Mouse (Mus musculus): ENCODE data around the gene Mc3r. TPM values are rescaled to one million over a fixed set of nuclear protein-coding genes. Genes with fewer than 3 reads are reported as not detected.

Mc3r gene
- polyA plus RNA-seq, 1 experiment from 2014 or later: not detected

DNA sequence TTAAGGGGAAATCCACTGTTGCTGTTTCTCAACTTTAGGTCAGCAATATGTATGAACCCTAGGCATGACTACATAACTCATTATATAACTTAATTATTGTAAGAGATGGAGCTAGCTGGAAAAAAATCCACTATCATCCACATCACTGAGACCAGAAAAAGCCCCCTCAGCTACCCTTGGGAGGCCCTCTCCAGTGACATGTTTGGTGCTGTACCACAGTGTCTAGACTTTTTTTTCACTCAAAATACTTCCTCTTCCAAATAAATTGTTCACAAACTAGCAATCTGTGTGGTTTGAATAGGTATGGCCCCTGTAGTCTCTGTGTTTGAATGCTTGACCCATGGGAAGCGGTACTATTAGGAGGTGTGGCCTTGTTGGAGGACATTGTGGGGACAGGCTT, 39.4 kb downstream of the Mc3r start:
- DNase-seq (ENCODE audit: low spot score) (no peak), ATAC-seq (replicated peaks; ENCODE audit: low FRiP score, low TSS enrichment, low read depth) (no peak)
- H3K9me3 ChIP-seq (ENCODE audit: control insufficient read depth, low read length): no peaks in the 10 kb centered on the region
- H3K27ac ChIP-seq (ENCODE audit: low read depth): no peak overlapping the region
- no peaks in the 10 kb centered on the region for H3K27me3 ChIP-seq (replicated peaks; ENCODE audit: control insufficient read depth, insufficient read depth, low read length)
- WGBS: 87% methylated on average over 1 of the region's 1 CpGs
- no peaks in the 10 kb centered on the region for H3K4me1 ChIP-seq (replicated peaks; ENCODE audit: control insufficient read depth, insufficient read depth, low read length)
- no peak overlapping the region for H3K4me2 ChIP-seq (ENCODE audit: low read length)
- H3K9ac ChIP-seq (ENCODE audit: low read length): no peak overlapping the region
- H3K4me3 ChIP-seq (ENCODE audit: low read depth, low read length): no peak overlapping the region
- no peaks in the 10 kb centered on the region for H3K36me3 ChIP-seq (ENCODE audit: control insufficient read depth, insufficient read depth, low read length)

- Histone ChIP-seq H3K36me3 (ENCODE audit: control insufficient read depth, insufficient read depth, low read length) (no peaks in the 10 kb centered on the region), H3K9me3 (ENCODE audit: control insufficient read depth, low read length) (no peaks in the 10 kb centered on the region), H3K4me2 (ENCODE audit: low read length) (no peak overlapping the region), H3K9ac (ENCODE audit: low read length) (no peak overlapping the region), H3K4me1 (replicated peaks; ENCODE audit: control insufficient read depth, insufficient read depth, low read length) (no peaks in the 10 kb centered on the region), H3K27ac (ENCODE audit: low read depth) (no peak overlapping the region), H3K4me3 (ENCODE audit: low read depth, low read length) (no peak overlapping the region), H3K27me3 (replicated peaks; ENCODE audit: control insufficient read depth, insufficient read depth, low read length) (no peaks in the 10 kb centered on the region)
- ATAC-seq (replicated peaks; ENCODE audit: low FRiP score, low TSS enrichment, low read depth) (no peak), DNase-seq (ENCODE audit: low spot score) (no peak)
- WGBS: 37% methylated on average over 10 of the region's 11 CpGs
Observed at GRCm38 (mm10) chr2:172288965-172289364, 40.7 kb downstream of the Mc3r start.

GRCm38 (mm10) chr2:172289632-172290031, 41.3 kb downstream of the Mc3r start:
- WGBS: 17% methylated on average over 1 of the region's 1 CpGs
- no peak overlapping the region for H3K4me3 ChIP-seq (ENCODE audit: low read depth, low read length)
- DNase-seq (ENCODE audit: low spot score) (no peak), ATAC-seq (replicated peaks; ENCODE audit: low FRiP score, low TSS enrichment, low read depth) (no peak)
- no peak overlapping the region for H3K4me2 ChIP-seq (ENCODE audit: low read length)
- no peak overlapping the region for H3K9ac ChIP-seq (ENCODE audit: low read length)
- no peaks in the 10 kb centered on the region for H3K9me3 ChIP-seq (ENCODE audit: control insufficient read depth, low read length)
- no peak overlapping the region for H3K27ac ChIP-seq (ENCODE audit: low read depth)
- no peaks in the 10 kb centered on the region for H3K36me3 ChIP-seq (ENCODE audit: control insufficient read depth, insufficient read depth, low read length)
- H3K4me1 ChIP-seq (replicated peaks; ENCODE audit: control insufficient read depth, insufficient read depth, low read length): no peaks in the 10 kb centered on the region
- no peaks in the 10 kb centered on the region for H3K27me3 ChIP-seq (replicated peaks; ENCODE audit: control insufficient read depth, insufficient read depth, low read length)

- DNase-seq (ENCODE audit: low spot score): no peak
- Histone ChIP-seq H3K27ac (ENCODE audit: low read depth) (no peak overlapping the region), H3K9me3 (ENCODE audit: control insufficient read depth, low read length) (no peaks in the 10 kb centered on the region), H3K4me1 (replicated peaks; ENCODE audit: control insufficient read depth, insufficient read depth, low read length) (no peaks in the 10 kb centered on the region), H3K4me2 (ENCODE audit: low read length) (no peak overlapping the region), H3K27me3 (replicated peaks; ENCODE audit: control insufficient read depth, insufficient read depth, low read length) (no peaks in the 10 kb centered on the region), H3K36me3 (ENCODE audit: control insufficient read depth, insufficient read depth, low read length) (no peaks in the 10 kb centered on the region), H3K9ac (ENCODE audit: low read length) (no peak overlapping the region), H3K4me3 (ENCODE audit: low read depth, low read length) (no peak overlapping the region)
- WGBS: 87% methylated on average over 11 of the region's 11 CpGs
- ATAC-seq (replicated peaks; ENCODE audit: low FRiP score, low TSS enrichment, low read depth): no peak
Observed at GRCm38 (mm10) chr2:172290474-172290873, 42.2 kb downstream of the Mc3r start.

DNA sequence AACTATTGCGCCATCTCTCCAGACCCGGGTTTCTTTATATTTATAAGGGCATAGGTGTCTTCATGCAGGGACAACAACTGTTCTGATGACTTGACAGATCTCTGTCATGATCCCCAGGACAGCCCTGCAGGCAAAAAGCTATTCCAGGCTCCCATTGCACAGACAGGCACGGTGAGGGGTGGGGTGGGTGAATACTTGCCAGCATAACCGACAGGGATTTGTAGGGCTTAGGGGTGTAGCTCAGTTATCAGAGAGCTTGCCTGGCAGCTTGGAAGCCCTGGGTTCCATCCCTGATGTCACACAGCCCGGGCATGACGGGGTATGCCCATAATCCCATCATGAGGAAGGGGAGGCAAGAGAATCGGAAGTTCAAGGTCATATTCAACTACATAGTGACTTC, 42.7 kb downstream of the Mc3r start:
- no peak for ATAC-seq (replicated peaks; ENCODE audit: low FRiP score, low TSS enrichment, low read depth)
- Histone ChIP-seq H3K27ac (ENCODE audit: low read depth) (no peak overlapping the region), H3K9ac (ENCODE audit: low read length) (no peak overlapping the region), H3K27me3 (replicated peaks; ENCODE audit: control insufficient read depth, insufficient read depth, low read length) (no peaks in the 10 kb centered on the region), H3K9me3 (ENCODE audit: control insufficient read depth, low read length) (no peaks in the 10 kb centered on the region), H3K4me3 (ENCODE audit: low read depth, low read length) (no peak overlapping the region), H3K36me3 (ENCODE audit: control insufficient read depth, insufficient read depth, low read length) (no peaks in the 10 kb centered on the region), H3K4me2 (ENCODE audit: low read length) (no peak overlapping the region), H3K4me1 (replicated peaks; ENCODE audit: control insufficient read depth, insufficient read depth, low read length) (no peaks in the 10 kb centered on the region)
- WGBS: 91% methylated on average over 7 of the region's 7 CpGs
- DNase-seq (ENCODE audit: low spot score): no peak

DNA sequence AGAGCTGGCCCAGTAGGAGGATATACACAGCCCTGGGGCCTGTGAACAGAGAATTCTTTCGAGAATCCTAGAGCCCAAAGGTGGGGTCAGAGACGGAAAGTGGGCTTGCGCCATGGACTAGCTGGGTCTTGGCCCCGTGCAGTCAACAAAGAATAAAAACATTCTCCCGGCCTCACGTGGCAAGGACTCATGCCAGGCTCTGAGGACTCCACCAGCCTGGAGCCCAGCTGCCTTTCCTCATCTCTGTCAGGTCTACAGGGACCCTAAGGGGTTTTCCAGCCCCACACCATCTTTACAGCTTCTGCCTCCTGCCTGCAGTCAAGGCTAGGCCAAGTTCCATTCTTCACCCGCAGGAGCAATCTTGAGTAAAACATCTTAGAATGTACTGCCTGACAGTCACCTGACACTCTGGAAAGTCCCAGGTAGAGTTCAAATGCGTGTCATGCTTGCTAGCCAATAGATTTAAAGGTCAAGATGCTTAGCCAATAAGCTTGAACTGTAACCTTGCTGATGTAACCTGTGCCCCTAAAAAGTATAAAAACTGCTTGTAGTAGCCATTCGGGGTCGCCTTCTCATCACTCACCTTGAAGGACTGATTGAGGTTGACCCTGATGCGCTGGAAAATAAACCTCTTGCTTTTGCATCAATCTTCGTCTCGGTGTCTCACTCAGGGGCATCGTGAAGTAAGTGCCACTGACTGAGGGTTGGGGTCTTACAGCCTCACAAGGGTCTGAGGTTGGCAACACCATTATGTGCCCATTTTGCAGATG, 43.6 kb downstream of the Mc3r start:
- 86% methylated on average over 14 of the region's 14 CpGs for WGBS
- H3K9ac ChIP-seq (ENCODE audit: low read length): no peak overlapping the region
- ATAC-seq (replicated peaks; ENCODE audit: low FRiP score, low TSS enrichment, low read depth): no peak
- no peak overlapping the region for H3K4me2 ChIP-seq (ENCODE audit: low read length)
- H3K27ac ChIP-seq (ENCODE audit: low read depth): no peak overlapping the region
- no peak for DNase-seq (ENCODE audit: low spot score)
- no peaks in the 10 kb centered on the region for H3K27me3 ChIP-seq (replicated peaks; ENCODE audit: control insufficient read depth, insufficient read depth, low read length)
- no peaks in the 10 kb centered on the region for H3K36me3 ChIP-seq (ENCODE audit: control insufficient read depth, insufficient read depth, low read length)
- H3K4me1 ChIP-seq (replicated peaks; ENCODE audit: control insufficient read depth, insufficient read depth, low read length): no peaks in the 10 kb centered on the region
- no peaks in the 10 kb centered on the region for H3K9me3 ChIP-seq (ENCODE audit: control insufficient read depth, low read length)
- H3K4me3 ChIP-seq (ENCODE audit: low read depth, low read length): no peak overlapping the region

DNA sequence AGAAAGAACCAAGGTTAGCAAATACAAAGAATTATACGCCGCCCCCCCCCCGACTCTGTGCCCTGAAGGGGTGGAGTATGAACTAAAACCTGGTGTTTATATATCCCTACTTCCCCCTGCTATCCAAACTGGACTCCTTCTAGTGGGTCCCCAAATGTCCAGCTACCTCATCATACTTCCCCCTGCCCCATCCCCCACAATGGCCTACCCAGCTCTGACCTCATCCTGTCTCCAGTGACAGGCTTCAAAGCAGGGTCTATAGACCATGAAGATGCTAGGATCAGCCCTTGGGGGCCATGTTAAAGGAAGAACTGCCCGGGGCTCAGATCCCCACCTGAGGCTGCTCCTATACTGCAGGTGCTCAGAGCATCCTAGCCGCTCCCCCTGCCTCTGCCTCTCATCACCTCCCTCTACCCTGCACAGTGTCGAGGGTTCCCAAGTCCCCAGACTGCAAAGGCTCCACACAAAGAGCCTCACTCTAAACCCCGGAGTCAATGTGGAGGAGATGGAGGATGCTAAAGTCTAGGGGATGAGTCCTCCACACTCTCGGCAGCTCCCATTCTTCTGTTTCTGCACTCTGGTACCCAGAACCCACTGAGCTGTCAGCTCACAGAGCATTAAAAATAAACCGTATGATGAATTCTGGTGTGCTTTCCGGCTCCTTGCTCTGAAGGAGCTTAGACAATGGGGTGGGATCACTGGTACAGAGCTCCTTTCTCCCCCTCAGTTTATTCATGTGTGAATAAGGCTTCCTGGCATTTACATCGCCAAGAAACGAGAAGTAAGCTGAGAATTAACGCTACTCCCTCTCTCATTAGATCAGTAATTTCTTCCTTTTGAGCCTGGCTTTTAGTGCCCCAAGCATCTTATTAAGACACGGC, 44.5 kb downstream of the Mc3r start:
- Histone ChIP-seq H3K9ac (ENCODE audit: low read length) (no peak overlapping the region), H3K36me3 (ENCODE audit: control insufficient read depth, insufficient read depth, low read length) (no peaks in the 10 kb centered on the region), H3K27ac (ENCODE audit: low read depth) (no peak overlapping the region), H3K4me1 (replicated peaks; ENCODE audit: control insufficient read depth, insufficient read depth, low read length) (no peaks in the 10 kb centered on the region), H3K4me3 (ENCODE audit: low read depth, low read length) (no peak overlapping the region), H3K4me2 (ENCODE audit: low read length) (no peak overlapping the region), H3K9me3 (ENCODE audit: control insufficient read depth, low read length) (no peaks in the 10 kb centered on the region), H3K27me3 (replicated peaks; ENCODE audit: control insufficient read depth, insufficient read depth, low read length) (no peaks in the 10 kb centered on the region)
- no peak for ATAC-seq (replicated peaks; ENCODE audit: low FRiP score, low TSS enrichment, low read depth)
- WGBS: 77% methylated on average over 14 of the region's 14 CpGs
- DNase-seq (ENCODE audit: low spot score): no peak

DNA sequence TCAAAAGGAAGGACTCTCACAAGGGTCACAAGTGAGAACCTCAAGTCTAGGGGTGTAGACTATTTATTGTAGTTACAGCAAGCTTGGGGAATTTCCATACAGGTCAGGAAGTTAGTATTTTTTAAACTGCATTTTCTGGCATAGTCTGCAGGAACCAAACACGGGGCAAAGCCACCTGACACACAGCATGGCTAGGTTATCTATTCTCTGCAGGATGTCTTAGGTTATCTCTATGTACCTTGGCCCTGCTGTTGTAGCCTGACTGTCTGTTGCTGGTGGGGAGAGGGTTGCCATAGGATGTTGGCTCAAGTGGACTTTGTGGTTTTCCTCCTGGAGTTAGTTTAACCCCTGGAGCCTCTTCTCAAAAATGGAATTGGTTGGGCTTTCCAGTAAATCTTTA, 49.8 kb downstream of the Mc3r start:
- DNase-seq (ENCODE audit: low spot score) (no peak), ATAC-seq (replicated peaks; ENCODE audit: low FRiP score, low TSS enrichment, low read depth) (no peak)
- H3K27ac ChIP-seq (ENCODE audit: low read depth): no peak overlapping the region
- H3K4me2 ChIP-seq (ENCODE audit: low read length): no peak overlapping the region
- H3K27me3 ChIP-seq (replicated peaks; ENCODE audit: control insufficient read depth, insufficient read depth, low read length): no peaks in the 10 kb centered on the region
- H3K4me1 ChIP-seq (replicated peaks; ENCODE audit: control insufficient read depth, insufficient read depth, low read length): no peaks in the 10 kb centered on the region
- WGBS: 38% methylated on average over 1 of the region's 1 CpGs
- H3K4me3 ChIP-seq (ENCODE audit: low read depth, low read length): no peak overlapping the region
- H3K36me3 ChIP-seq (ENCODE audit: control insufficient read depth, insufficient read depth, low read length): no peaks in the 10 kb centered on the region
- no peak overlapping the region for H3K9ac ChIP-seq (ENCODE audit: low read length)
- H3K9me3 ChIP-seq (ENCODE audit: control insufficient read depth, low read length): no peaks in the 10 kb centered on the region

Measured in intestine, embryonic 14.5 days (tissue).